Mouse (Mus musculus): ENCODE results near the gene Siah3.

- TF ChIP-seq POLR2A (IDR thresholded peaks at IDR 0.05; ENCODE audit: extremely low read depth, insufficient read depth, low read length): no peak
- no peak for TF ChIP-seq CTCF (IDR thresholded peaks at IDR 0.05; ENCODE audit: low read depth, low read length)
These were observed 85.2 kb downstream of the Siah3 start for GRCm38 (mm10) chr14:75540996-75541350.
